Mouse (Mus musculus) C2C12 (cell line): ENCODE measurements around the gene Btbd1. TPM values are rescaled to one million over a fixed set of nuclear protein-coding genes. Genes with fewer than 3 reads are reported as not detected.
A peak's percentile ranks its signal among the peaks of the same experiment; 100 is the strongest.

Source experiments
- H3K27me3 ChIP-seq: one replicate; pipeline ENCODE4 v1.6.1; 2011; ENCODE audit not compliant: control insufficient read depth, insufficient read depth, insufficient read length
- H3K36me3 ChIP-seq: one replicate; pipeline ENCODE4 v1.6.1; 2011; ENCODE audit not compliant: control insufficient read depth, insufficient read depth
- H3K4me3 ChIP-seq: one replicate; pipeline ENCODE4 v1.5.1; 2011; ENCODE audit warnings: mild to moderate bottlenecking, control low read depth; ENCODE audit not compliant: poor library complexity, insufficient read depth, severe bottlenecking
- H3K79me2 ChIP-seq: one replicate; pipeline ENCODE4 v1.6.1; 2011; ENCODE audit not compliant: control insufficient read depth, insufficient read depth
- H3K79me3 ChIP-seq: one replicate; pipeline ENCODE4 v1.6.1; 2011; ENCODE audit warnings: low read depth, control low read depth
- H3ac ChIP-seq: one replicate; pipeline ENCODE3; 2011; ENCODE audit warnings: low read depth; ENCODE audit not compliant: control insufficient read depth, insufficient read length
- CEBPB ChIP-seq: IDR thresholded peaks from one replicate; pipeline ENCODE4 v1.6.1; 2011; ENCODE audit warnings: low read depth, mild to moderate bottlenecking, control low read depth, moderate library complexity
- CTCF ChIP-seq: IDR thresholded peaks from one replicate; pipeline ENCODE4 v1.5.1; 2011; ENCODE audit not compliant: control insufficient read depth, insufficient read depth, insufficient read length
- FOSL1 ChIP-seq: IDR thresholded peaks from one replicate; pipeline ENCODE4 v1.8.0; 2011; ENCODE audit warnings: mild to moderate bottlenecking, low read length; ENCODE audit not compliant: poor library complexity, insufficient read depth, severe bottlenecking
- MAX ChIP-seq: IDR thresholded peaks from one replicate; pipeline ENCODE4 v1.6.1; 2011; ENCODE audit warnings: mild to moderate bottlenecking, control low read depth
- MYOD1 ChIP-seq: IDR thresholded peaks from one replicate; pipeline ENCODE4 v1.6.1; 2011; ENCODE audit warnings: low read depth; ENCODE audit not compliant: control insufficient read depth, insufficient read length
- MYOG ChIP-seq: IDR thresholded peaks from one replicate; pipeline ENCODE4 v1.6.1; 2011; ENCODE audit not compliant: control insufficient read depth, insufficient read length; ENCODE audit errors: extremely low read depth
- USF1 ChIP-seq: IDR thresholded peaks from one replicate; pipeline ENCODE4 v1.6.1; 2011; ENCODE audit warnings: low read depth, mild to moderate bottlenecking, control low read depth, moderate library complexity
- polyA plus RNA-seq: library from polyadenylated mRNA; unstranded; fragments of >200 nt; fragmentation: generic; extraction: Trizol; gene quantifications from one replicate; pipeline ENCODE4 v1.2.1, GENCODE M21; 2012; ENCODE audit warnings: missing spikeins

Gene Btbd1
- polyA plus RNA-seq, 1 experiment: 35.6 TPM

GRCm38 (mm10) chr7:81763110-81763845 lies 66.0 kb downstream of the Btbd1 start:
- Histone ChIP-seq H3K27me3 (no peaks in the 10 kb centered on the region), H3K79me2 (peaks cover 46% of the 10 kb centered on the region), H3K4me3 (peak overlapping the region; percentile 84), H3ac (peak overlapping the region; percentile 87), H3K79me3 (peaks cover 38% of the 10 kb centered on the region), H3K36me3 (no peaks in the 10 kb centered on the region)
- TF ChIP-seq CTCF: peak; percentile 37
- no peak for TF ChIP-seq CEBPB

- H3K36me3 ChIP-seq: no peaks in the 10 kb centered on the region
- TF ChIP-seq MYOG: no peak
- no peak for TF ChIP-seq MYOD1
- no peak for TF ChIP-seq FOSL1
- no peak for TF ChIP-seq MAX
- no peak for TF ChIP-seq CTCF
- TF ChIP-seq CEBPB: no peak
- TF ChIP-seq USF1: no peak
- peak within 1 kb of the TSS; percentile 87 for H3ac ChIP-seq
- H3K27me3 ChIP-seq: no peaks in the 10 kb centered on the region
- H3K4me3 ChIP-seq: peak within 1 kb of the TSS; percentile 84
- peaks cover 38% of the 10 kb centered on the region for H3K79me3 ChIP-seq
- H3K79me2 ChIP-seq: peaks cover 46% of the 10 kb centered on the region
These were observed 66.8 kb downstream of the Btbd1 start, which contains the start of gene Ramac for GRCm38 (mm10) chr7:81762180-81763109. Gene Ramac, plus strand, starts transcription at chr7:81762925.

- no peaks in the 10 kb centered on the region for H3K27me3 ChIP-seq
- no peaks in the 10 kb centered on the region for H3K79me2 ChIP-seq
- H3K36me3 ChIP-seq: no peaks in the 10 kb centered on the region
- H3K4me3 ChIP-seq: no peak overlapping the region
- no peak overlapping the region for H3ac ChIP-seq
- no peak for TF ChIP-seq MAX
- TF ChIP-seq MYOD1: no peak
- no peak for TF ChIP-seq CEBPB
- no peak for TF ChIP-seq USF1
- TF ChIP-seq MYOG: no peak
- TF ChIP-seq CTCF: no peak
- no peak for TF ChIP-seq FOSL1
- H3K79me3 ChIP-seq: no peaks in the 10 kb centered on the region
These were observed 81.3 kb downstream of the Btbd1 start for GRCm38 (mm10) chr7:81747956-81748355.

GRCm38 (mm10) chr7:81744145-81744544 lies 85.1 kb downstream of the Btbd1 start:
- no peaks in the 10 kb centered on the region for H3K36me3 ChIP-seq
- H3K27me3 ChIP-seq: no peaks in the 10 kb centered on the region
- TF ChIP-seq USF1: no peak
- no peak for TF ChIP-seq MYOG
- TF ChIP-seq FOSL1: no peak
- no peak for TF ChIP-seq CEBPB
- TF ChIP-seq MYOD1: no peak
- TF ChIP-seq MAX: no peak
- TF ChIP-seq CTCF: no peak
- H3K4me3 ChIP-seq: no peak overlapping the region
- H3ac ChIP-seq: no peak overlapping the region
- H3K79me3 ChIP-seq: no peaks in the 10 kb centered on the region
- no peaks in the 10 kb centered on the region for H3K79me2 ChIP-seq

Other genes with a start within 250 kb of the Btbd1 start
- gene Homer2, start 121.9 kb downstream of the Btbd1 start, polyA plus RNA-seq: 0.05 TPM
- gene Ramac, start 66.5 kb downstream of the Btbd1 start, polyA plus RNA-seq: 14.8 TPM
- gene 3110040N11Rik, start 40.0 kb downstream of the Btbd1 start, polyA plus RNA-seq: 34.3 TPM
- gene Gm10160, start 26.4 kb upstream of the Btbd1 start, polyA plus RNA-seq: not detected
- gene Tm6sf1, start 29.6 kb upstream of the Btbd1 start, polyA plus RNA-seq: 0.05 TPM
- gene Hdgfl3, start 105.0 kb upstream of the Btbd1 start, polyA plus RNA-seq: not detected
- gene Bnc1, start 162.9 kb upstream of the Btbd1 start, polyA plus RNA-seq: 0.06 TPM